Mouse (Mus musculus): ENCODE results near the gene Hmgxb4.

GRCm38 (mm10) chr8:75064790-75065189 is 71.6 kb downstream of the Hmgxb4 start:
- TF ChIP-seq CTCF (IDR thresholded peaks at IDR 0.05; ENCODE audit: control insufficient read depth, insufficient read depth, insufficient replicate concordance, low read depth, low read length) (no peak), POLR2A (IDR thresholded peaks at IDR 0.05; ENCODE audit: control insufficient read depth, low read depth, low read length) (no peak)
